Mouse (Mus musculus) megakaryocyte, embryonic 14.5 days (primary cell): ENCODE results near the gene Isg20l2.

Source experiments
- FLI1 ChIP-seq: IDR thresholded peaks from 2 replicates; pipeline ENCODE4 v1.6.1; 2012; ENCODE audit warnings: low read length, inconsistent platforms, mixed read lengths
- GATA1 ChIP-seq: IDR thresholded peaks from 3 replicates; pipeline ENCODE4 v1.6.1; 2012; ENCODE audit warnings: mixed read lengths, low read length, inconsistent platforms, borderline replicate concordance

- TF ChIP-seq GATA1 (no peak), FLI1 (no peak)
Observed at GRCm38 (mm10) chr3:87940611-87941010, 10.5 kb downstream of the Isg20l2 start.
